Mouse (Mus musculus): ENCODE data around the gene Evc2. TPM values are rescaled to one million over a fixed set of nuclear protein-coding genes. Genes with fewer than 3 reads are reported as not detected.
A peak's percentile ranks its signal among the peaks of the same experiment; 100 is the strongest.

The Evc2 gene
- polyA plus RNA-seq, 1 experiment from 2014 or later, result 10.3 TPM

GRCm38 (mm10) chr5:37320761-37321160 lies 17.5 kb upstream of the Evc2 start:
- no peak for DNase-seq (ENCODE audit: low spot score, missing footprints)

GRCm38 (mm10) chr5:37326675-37327074 lies 11.6 kb upstream of the Evc2 start:
- no peaks in the 10 kb centered on the region for H3K4me1 ChIP-seq (ENCODE audit: control insufficient read depth, insufficient read depth, low read length)
- no peak overlapping the region for H3K27ac ChIP-seq (ENCODE audit: low read depth, low read length)
- H3K4me2 ChIP-seq, result no peak overlapping the region
- DNase-seq (ENCODE audit: low spot score, missing footprints) (no peak), ATAC-seq (ENCODE audit: low FRiP score) (no peak)
- no peaks in the 10 kb centered on the region for H3K27me3 ChIP-seq (ENCODE audit: control insufficient read depth, insufficient read depth, low read length)
- peaks cover 8% of the 10 kb centered on the region; the same call in 1 of the 2 replicates for H3K36me3 ChIP-seq (ENCODE audit: control insufficient read depth, insufficient read depth, low read length)
- WGBS, result 88% methylated on average over 6 of the region's 6 CpGs
- H3K9me3 ChIP-seq (ENCODE audit: control insufficient read depth, low read length), result no peaks in the 10 kb centered on the region
- no peak overlapping the region for H3K9ac ChIP-seq (ENCODE audit: low read length)
- H3K4me3 ChIP-seq (ENCODE audit: low read depth, low read length), result no peak overlapping the region

More at GRCm38 (mm10) chr5:37320761-37321160, 17.5 kb upstream of the Evc2 start:
- Histone ChIP-seq H3K4me3 (ENCODE audit: low read depth, low read length) (no peak overlapping the region), H3K4me1 (ENCODE audit: control insufficient read depth, insufficient read depth, low read length) (no peaks in the 10 kb centered on the region), H3K9me3 (ENCODE audit: control insufficient read depth, low read length) (no peaks in the 10 kb centered on the region), H3K27ac (ENCODE audit: low read depth, low read length) (no peak overlapping the region), H3K27me3 (ENCODE audit: control insufficient read depth, insufficient read depth, low read length) (no peaks in the 10 kb centered on the region), H3K9ac (ENCODE audit: low read length) (no peak overlapping the region), H3K4me2 (no peak overlapping the region), H3K36me3 (ENCODE audit: control insufficient read depth, insufficient read depth, low read length) (peaks cover 17% of the 10 kb centered on the region)
- no peak for ATAC-seq (ENCODE audit: low FRiP score)
- WGBS, result 86% methylated on average over 4 of the region's 4 CpGs

GRCm38 (mm10) chr5:37330449-37331132 lies 7.7 kb upstream of the Evc2 start:
- peaks cover 5% of the 10 kb centered on the region; the same call in 1 of the 2 replicates for H3K36me3 ChIP-seq (ENCODE audit: control insufficient read depth, insufficient read depth, low read length)
- 89% methylated on average over 8 of the region's 8 CpGs for WGBS
- H3K9ac ChIP-seq (ENCODE audit: low read length), result no peak overlapping the region
- no peak overlapping the region for H3K27ac ChIP-seq (ENCODE audit: low read depth, low read length)
- no peak overlapping the region for H3K4me2 ChIP-seq
- H3K4me1 ChIP-seq (ENCODE audit: control insufficient read depth, insufficient read depth, low read length), result no peaks in the 10 kb centered on the region
- no peak overlapping the region for H3K4me3 ChIP-seq (ENCODE audit: low read depth, low read length)
- no peak for DNase-seq (ENCODE audit: low spot score, missing footprints)
- no peaks in the 10 kb centered on the region for H3K27me3 ChIP-seq (ENCODE audit: control insufficient read depth, insufficient read depth, low read length)
- ATAC-seq (ENCODE audit: low FRiP score), result no peak
- H3K9me3 ChIP-seq (ENCODE audit: control insufficient read depth, low read length), result no peaks in the 10 kb centered on the region

DNA sequence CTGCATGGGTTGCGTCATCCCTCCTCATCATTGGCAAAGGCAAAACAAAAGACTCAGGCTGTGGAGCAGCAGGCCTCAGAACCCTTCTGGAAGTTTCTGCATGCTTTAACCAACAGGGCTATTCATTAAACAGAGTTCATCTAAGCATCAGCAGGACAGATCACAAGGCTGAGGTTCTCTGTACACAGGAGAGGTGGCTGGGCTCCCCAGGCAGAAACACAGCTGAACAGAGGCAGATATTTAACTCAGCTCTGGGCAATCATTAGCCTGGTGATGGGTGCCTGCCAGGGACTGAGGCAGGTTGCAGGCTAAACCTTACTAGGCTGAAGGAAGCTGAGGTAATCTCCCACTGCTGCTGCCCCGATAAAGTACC lies 7.2 kb upstream of the Evc2 start:
- Histone ChIP-seq H3K9me3 (ENCODE audit: control insufficient read depth, low read length) (no peaks in the 10 kb centered on the region), H3K4me2 (no peak overlapping the region), H3K9ac (ENCODE audit: low read length) (no peak overlapping the region), H3K27ac (ENCODE audit: low read depth, low read length) (no peak overlapping the region), H3K27me3 (ENCODE audit: control insufficient read depth, insufficient read depth, low read length) (no peaks in the 10 kb centered on the region), H3K4me1 (ENCODE audit: control insufficient read depth, insufficient read depth, low read length) (peaks cover 4% of the 10 kb centered on the region), H3K4me3 (ENCODE audit: low read depth, low read length) (no peak overlapping the region), H3K36me3 (ENCODE audit: control insufficient read depth, insufficient read depth, low read length) (peaks cover 5% of the 10 kb centered on the region; the same call in 1 of the 2 replicates)
- WGBS, result 93% methylated on average over 2 of the region's 2 CpGs
- ATAC-seq (ENCODE audit: low FRiP score), result no peak
- no peak for DNase-seq (ENCODE audit: low spot score, missing footprints)

DNA sequence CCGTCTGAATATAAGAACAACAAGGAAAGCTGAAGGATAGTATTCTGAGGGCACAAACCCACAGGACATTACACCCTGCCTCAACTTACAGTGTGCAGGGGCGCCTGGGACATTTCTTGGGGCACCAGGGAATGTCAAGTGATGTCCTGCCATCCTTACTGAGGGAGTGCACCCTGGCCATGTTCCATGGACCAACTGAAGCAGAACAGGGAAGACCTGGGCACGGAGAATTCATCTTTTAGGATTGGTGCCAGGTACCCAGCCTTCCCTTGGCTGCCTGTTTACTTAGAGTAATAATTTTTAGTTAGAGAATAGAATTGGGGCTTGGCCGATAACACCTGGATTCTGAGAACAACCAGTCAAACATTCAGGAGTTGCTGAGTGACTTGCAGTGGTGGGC lies 6.2 kb upstream of the Evc2 start:
- no peak for ATAC-seq (ENCODE audit: low FRiP score)

DNA sequence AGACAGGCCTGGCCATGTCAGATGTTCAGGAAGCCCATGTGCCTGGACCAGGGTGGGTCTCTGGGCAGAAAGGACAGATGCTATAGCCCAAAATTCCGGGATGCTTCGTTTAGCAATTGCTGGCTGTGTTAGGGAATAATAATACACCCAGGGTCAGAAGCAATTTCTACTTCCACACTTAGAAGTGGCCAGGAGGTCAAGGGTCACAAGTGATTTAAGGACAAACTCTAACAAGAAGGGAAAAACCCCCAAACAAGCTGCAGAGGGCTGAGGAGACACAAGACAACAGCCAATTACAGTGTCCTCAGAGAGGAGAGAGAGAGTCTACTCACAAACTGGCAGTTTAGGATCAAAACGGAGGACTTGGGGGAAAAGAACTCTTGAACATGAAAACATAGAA lies 3.2 kb upstream of the Evc2 start:
- H3K27me3 ChIP-seq (ENCODE audit: control insufficient read depth, insufficient read depth, low read length), result no peaks in the 10 kb centered on the region
- H3K27ac ChIP-seq (ENCODE audit: low read depth, low read length), result no peak overlapping the region
- WGBS, result 71% methylated on average over 3 of the region's 3 CpGs
- H3K9me3 ChIP-seq (ENCODE audit: control insufficient read depth, low read length), result no peaks in the 10 kb centered on the region
- ATAC-seq (ENCODE audit: low FRiP score), result no peak
- H3K36me3 ChIP-seq (ENCODE audit: control insufficient read depth, insufficient read depth, low read length), result no peaks in the 10 kb centered on the region
- peaks cover 30% of the 10 kb centered on the region for H3K4me1 ChIP-seq (ENCODE audit: control insufficient read depth, insufficient read depth, low read length)
- no peak overlapping the region for H3K4me3 ChIP-seq (ENCODE audit: low read depth, low read length)
- H3K9ac ChIP-seq (ENCODE audit: low read length), result no peak overlapping the region
- DNase-seq (ENCODE audit: low spot score, missing footprints), result no peak
- H3K4me2 ChIP-seq, result no peak overlapping the region

More for the DNA sequence above, 6.2 kb upstream of the Evc2 start:
- Histone ChIP-seq H3K36me3 (ENCODE audit: control insufficient read depth, insufficient read depth, low read length) (no peaks in the 10 kb centered on the region), H3K27me3 (ENCODE audit: control insufficient read depth, insufficient read depth, low read length) (no peaks in the 10 kb centered on the region), H3K9ac (ENCODE audit: low read length) (no peak overlapping the region), H3K9me3 (ENCODE audit: control insufficient read depth, low read length) (no peaks in the 10 kb centered on the region), H3K4me3 (ENCODE audit: low read depth, low read length) (no peak overlapping the region), H3K4me2 (no peak overlapping the region), H3K4me1 (ENCODE audit: control insufficient read depth, insufficient read depth, low read length) (peaks cover 7% of the 10 kb centered on the region), H3K27ac (ENCODE audit: low read depth, low read length) (no peak overlapping the region)
- DNase-seq (ENCODE audit: low spot score, missing footprints), result no peak
- 82% methylated on average over 4 of the region's 4 CpGs for WGBS

DNA sequence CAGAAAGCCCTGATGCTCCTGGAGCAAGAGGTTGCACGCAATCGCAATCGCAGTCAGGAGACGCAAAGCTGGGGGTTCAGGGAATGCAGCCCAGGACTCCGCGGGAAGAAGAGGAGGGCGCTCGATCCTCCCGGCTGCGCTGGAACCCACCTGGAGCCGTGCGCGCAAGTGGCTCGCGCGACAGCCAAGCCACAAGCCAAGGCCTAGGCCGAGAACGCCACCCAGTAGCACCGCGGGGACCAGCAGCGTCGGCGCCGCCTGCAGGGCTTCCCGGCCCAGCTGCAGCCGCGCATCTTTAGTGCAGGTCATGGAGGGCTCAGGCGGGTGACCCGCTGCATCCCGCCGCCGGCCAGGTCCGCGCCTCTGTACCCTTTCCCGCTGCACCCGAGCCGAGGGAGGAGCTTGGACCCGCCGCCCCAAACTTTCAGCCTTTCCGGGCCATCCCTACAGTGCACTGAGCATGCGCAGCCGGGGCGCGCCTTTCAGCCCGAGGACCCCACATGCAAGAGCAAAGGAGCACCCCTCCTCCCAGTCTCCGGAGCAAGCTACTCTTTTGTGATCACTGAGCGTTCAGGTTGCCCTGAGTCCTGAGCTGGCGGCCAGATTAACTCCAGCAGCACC lies 1.7 kb upstream of the Evc2 start, which contains the start of gene Evc:
Gene Evc (minus strand): TSS at position 410 of the 621 bp plus-strand sequence.
- H3K27ac ChIP-seq (ENCODE audit: low read depth, low read length), result no peak within 1 kb of the TSS
- peak; percentile 98 for DNase-seq (ENCODE audit: low spot score, missing footprints)

DNA sequence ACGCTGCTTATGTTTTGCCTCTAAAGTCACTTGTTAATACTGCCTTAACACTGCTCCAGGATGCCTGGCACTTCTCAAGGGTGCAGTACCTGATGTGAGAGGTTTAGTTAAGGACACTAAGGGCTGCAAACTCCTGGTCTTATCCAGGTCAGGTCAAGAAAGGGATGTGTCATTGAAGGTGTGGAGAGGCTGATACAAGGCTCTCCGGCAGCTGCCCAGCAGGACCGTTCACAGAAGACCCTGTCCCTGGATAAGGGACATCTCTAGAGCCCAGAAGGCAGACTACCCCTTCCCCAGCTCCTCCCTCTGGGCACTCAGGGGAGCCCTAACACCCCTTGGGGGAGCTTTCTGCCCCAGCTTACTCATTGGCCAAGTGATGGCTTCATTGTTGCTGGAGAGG lies 603 bp upstream of the Evc2 start:
- ATAC-seq (ENCODE audit: low FRiP score), result no peak
- peak; percentile 87 for DNase-seq (ENCODE audit: low spot score, missing footprints)
- Histone ChIP-seq H3K9ac (ENCODE audit: low read length) (peak overlapping the region; percentile 79), H3K27ac (ENCODE audit: low read depth, low read length) (0 out of 2 replicates have a peak overlapping the region, but pooled peaks have one; percentile 20), H3K4me3 (ENCODE audit: low read depth, low read length) (no peak overlapping the region), H3K4me1 (ENCODE audit: control insufficient read depth, insufficient read depth, low read length) (peaks cover 30% of the 10 kb centered on the region), H3K36me3 (ENCODE audit: control insufficient read depth, insufficient read depth, low read length) (no peaks in the 10 kb centered on the region), H3K9me3 (ENCODE audit: control insufficient read depth, low read length) (no peaks in the 10 kb centered on the region), H3K4me2 (peak overlapping the region; percentile 85; the same call in 1 of the 2 replicates), H3K27me3 (ENCODE audit: control insufficient read depth, insufficient read depth, low read length) (no peaks in the 10 kb centered on the region)
- whole genome bisulfite sequencing, result 72% methylated on average over 3 of the region's 3 CpGs

More for the DNA sequence above, 1.7 kb upstream of the Evc2 start, which contains the start of gene Evc:
- peak within 1 kb of the TSS; percentile 59 for H3K4me3 ChIP-seq (ENCODE audit: low read depth, low read length)
- no peaks in the 10 kb centered on the region for H3K36me3 ChIP-seq (ENCODE audit: control insufficient read depth, insufficient read depth, low read length)
- peak within 1 kb of the TSS; percentile 79 for H3K9ac ChIP-seq (ENCODE audit: low read length)
- H3K4me1 ChIP-seq (ENCODE audit: control insufficient read depth, insufficient read depth, low read length), result peaks cover 30% of the 10 kb centered on the region
- WGBS, result 0% methylated on average over 48 of the region's 48 CpGs
- H3K4me2 ChIP-seq, result peak within 1 kb of the TSS; percentile 78
- H3K9me3 ChIP-seq (ENCODE audit: control insufficient read depth, low read length), result no peaks in the 10 kb centered on the region
- peak; percentile 82 for ATAC-seq (ENCODE audit: low FRiP score)
- no peaks in the 10 kb centered on the region for H3K27me3 ChIP-seq (ENCODE audit: control insufficient read depth, insufficient read depth, low read length)

- Histone ChIP-seq H3K4me3 (ENCODE audit: low read depth, low read length) (no peak overlapping the region), H3K27ac (ENCODE audit: low read depth, low read length) (no peak overlapping the region), H3K27me3 (ENCODE audit: control insufficient read depth, insufficient read depth, low read length) (no peaks in the 10 kb centered on the region), H3K9ac (ENCODE audit: low read length) (no peak overlapping the region), H3K36me3 (ENCODE audit: control insufficient read depth, insufficient read depth, low read length) (no peaks in the 10 kb centered on the region), H3K9me3 (ENCODE audit: control insufficient read depth, low read length) (no peaks in the 10 kb centered on the region), H3K4me2 (no peak overlapping the region), H3K4me1 (ENCODE audit: control insufficient read depth, insufficient read depth, low read length) (peaks cover 6% of the 10 kb centered on the region; the same call in 1 of the 2 replicates)
- WGBS, result 92% methylated on average over 2 of the region's 2 CpGs
- DNase-seq (ENCODE audit: low spot score, missing footprints) (no peak), ATAC-seq (ENCODE audit: low FRiP score) (no peak)
Observed at GRCm38 (mm10) chr5:37343962-37344361, 5.7 kb downstream of the Evc2 start.
